Mouse (Mus musculus): ENCODE measurements around the gene Tmem203. TPM values are rescaled to one million over a fixed set of nuclear protein-coding genes. Genes with fewer than 3 reads are reported as not detected.

Tmem203 gene
- polyA plus RNA-seq, 1 experiment from 2014 or later = 14.7 TPM

- H3K27ac ChIP-seq = no peak overlapping the region
- H3K4me1 ChIP-seq (replicated peaks) = peaks cover 13% of the 10 kb centered on the region
These were observed 38.5 kb downstream of the Tmem203 start for GRCm38 (mm10) chr2:25293706-25294105.

GRCm38 (mm10) chr2:25297093-25297492 lies 41.9 kb downstream of the Tmem203 start:
- no peak overlapping the region for H3K27ac ChIP-seq
- WGBS (ENCODE audit: insufficient replicate concordance) = 56% methylated on average over 8 of the region's 8 CpGs
- no peak overlapping the region for H3K4me3 ChIP-seq (replicated peaks)
- no peaks in the 10 kb centered on the region for H3K36me3 ChIP-seq
- peaks cover 67% of the 10 kb centered on the region for H3K27me3 ChIP-seq
- ATAC-seq (ENCODE audit: low read depth) (no peak), DNase-seq (no peak)
- no peak overlapping the region for H3K9ac ChIP-seq
- H3K4me1 ChIP-seq (replicated peaks) = peaks cover 5% of the 10 kb centered on the region
- no peak overlapping the region for H3K4me2 ChIP-seq
- no peaks in the 10 kb centered on the region for H3K9me3 ChIP-seq (replicated peaks)

More at GRCm38 (mm10) chr2:25293706-25294105, 38.5 kb downstream of the Tmem203 start:
- Histone ChIP-seq H3K4me3 (replicated peaks) (no peak overlapping the region), H3K4me2 (no peak overlapping the region), H3K27me3 (peaks cover 97% of the 10 kb centered on the region), H3K9me3 (replicated peaks) (no peaks in the 10 kb centered on the region), H3K9ac (no peak overlapping the region), H3K36me3 (no peaks in the 10 kb centered on the region)
- ATAC-seq (ENCODE audit: low read depth) (no peak), DNase-seq (no peak)
- WGBS (ENCODE audit: insufficient replicate concordance) = 64% methylated on average over 9 of the region's 9 CpGs

- 65% methylated on average over 10 of the region's 10 CpGs for WGBS (ENCODE audit: insufficient replicate concordance)
- H3K9ac ChIP-seq = no peak overlapping the region
- H3K9me3 ChIP-seq (replicated peaks) = no peaks in the 10 kb centered on the region
- no peak overlapping the region for H3K27ac ChIP-seq
- no peak overlapping the region for H3K4me3 ChIP-seq (replicated peaks)
- peaks cover 62% of the 10 kb centered on the region for H3K27me3 ChIP-seq
- no peaks in the 10 kb centered on the region for H3K4me1 ChIP-seq (replicated peaks)
- DNase-seq (no peak), ATAC-seq (ENCODE audit: low read depth) (no peak)
- H3K4me2 ChIP-seq = no peak overlapping the region
- H3K36me3 ChIP-seq = no peaks in the 10 kb centered on the region
These were observed 42.8 kb downstream of the Tmem203 start for GRCm38 (mm10) chr2:25298046-25298445.

DNA sequence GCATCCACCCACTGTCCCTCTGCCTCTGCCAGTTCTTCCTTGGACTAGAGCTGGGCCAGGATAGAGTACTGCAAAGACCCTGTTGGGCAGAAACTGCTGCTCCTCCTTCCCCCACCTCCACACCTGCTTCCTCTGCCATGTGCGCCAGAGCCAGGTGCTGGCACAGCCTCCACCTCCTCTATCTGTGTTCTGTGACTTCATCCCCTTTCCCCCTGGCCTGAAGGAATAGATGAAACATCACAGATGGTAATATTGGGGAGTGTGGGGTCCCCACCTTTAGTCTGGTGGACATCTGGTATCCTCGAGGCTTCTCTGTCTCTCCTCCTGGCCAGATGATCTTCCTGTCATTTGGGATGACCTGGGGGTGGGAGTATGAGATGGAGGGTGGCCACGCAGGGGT lies 48.2 kb downstream of the Tmem203 start:
- peaks cover 64% of the 10 kb centered on the region for H3K27me3 ChIP-seq
- peaks cover 12% of the 10 kb centered on the region for H3K4me1 ChIP-seq (replicated peaks)
- DNase-seq (no peak), ATAC-seq (ENCODE audit: low read depth) (no peak)
- no peak overlapping the region for H3K27ac ChIP-seq
- no peaks in the 10 kb centered on the region for H3K9me3 ChIP-seq (replicated peaks)
- no peak overlapping the region for H3K4me2 ChIP-seq
- H3K9ac ChIP-seq = no peak overlapping the region
- no peak overlapping the region for H3K4me3 ChIP-seq (replicated peaks)
- no peaks in the 10 kb centered on the region for H3K36me3 ChIP-seq
- 42% methylated on average over 3 of the region's 3 CpGs for WGBS (ENCODE audit: insufficient replicate concordance)

GRCm38 (mm10) chr2:25303931-25304656 lies 48.9 kb downstream of the Tmem203 start:
- peaks cover 68% of the 10 kb centered on the region for H3K27me3 ChIP-seq
- H3K4me2 ChIP-seq = peak overlapping the region; percentile 68
- no peak overlapping the region for H3K9ac ChIP-seq
- no peak for ATAC-seq (ENCODE audit: low read depth)
- H3K36me3 ChIP-seq = no peaks in the 10 kb centered on the region
- H3K4me1 ChIP-seq (replicated peaks) = peaks cover 12% of the 10 kb centered on the region
- H3K4me3 ChIP-seq (replicated peaks) = no peak overlapping the region
- no peak for DNase-seq
- H3K9me3 ChIP-seq (replicated peaks) = no peaks in the 10 kb centered on the region
- 53% methylated on average over 7 of the region's 7 CpGs for WGBS (ENCODE audit: insufficient replicate concordance)
- no peak overlapping the region for H3K27ac ChIP-seq

GRCm38 (mm10) chr2:25304657-25305541 lies 49.7 kb downstream of the Tmem203 start:
- peak overlapping the region; percentile 48 for H3K4me3 ChIP-seq (replicated peaks)
- H3K9me3 ChIP-seq (replicated peaks) = no peaks in the 10 kb centered on the region
- peaks cover 77% of the 10 kb centered on the region for H3K27me3 ChIP-seq
- no peak overlapping the region; the same call in 1 of the 2 replicates for H3K9ac ChIP-seq
- peak overlapping the region; percentile 68 for H3K4me2 ChIP-seq
- H3K4me1 ChIP-seq (replicated peaks) = peaks cover 12% of the 10 kb centered on the region
- H3K36me3 ChIP-seq = no peaks in the 10 kb centered on the region
- WGBS (ENCODE audit: insufficient replicate concordance) = 2% methylated on average over 44 of the region's 45 CpGs
- DNase-seq (no peak), ATAC-seq (ENCODE audit: low read depth) (peak; percentile 29; the same call in 1 of the 2 replicates)
- no peak overlapping the region for H3K27ac ChIP-seq

Other genes starting within 250 kb of the Tmem203 start
- 8.0 and 10.2 TPM in 2 replicates for gene Nsmf, start 201.1 kb upstream of the Tmem203 start, polyA plus RNA-seq (2015; fragmentation: Nextera tagmentation; extraction: Ambion mirVana)
- 1.6 and 2.2 TPM in 2 replicates for gene Entpd8, start 175.1 kb upstream of the Tmem203 start, polyA plus RNA-seq (2015; fragmentation: Nextera tagmentation; extraction: Ambion mirVana)
- 1.1 and 1.6 TPM in 2 replicates for gene Noxa1, start 160.3 kb upstream of the Tmem203 start, polyA plus RNA-seq (2015; fragmentation: Nextera tagmentation; extraction: Ambion mirVana)
- 2.5 and 2.6 TPM in 2 replicates for gene Nrarp, start 74.7 kb upstream of the Tmem203 start, polyA plus RNA-seq (2015; fragmentation: Nextera tagmentation; extraction: Ambion mirVana)
- gene Tor4a, start 58.6 kb upstream of the Tmem203 start, polyA plus RNA-seq (2015; fragmentation: Nextera tagmentation; extraction: Ambion mirVana) = 5.5 and 6.0 TPM in 2 replicates
- gene Nelfb, start 44.0 kb upstream of the Tmem203 start, polyA plus RNA-seq (2015; fragmentation: Nextera tagmentation; extraction: Ambion mirVana) = 42.8 and 43.3 TPM in 2 replicates
- gene Stpg3, start 40.8 kb upstream of the Tmem203 start, polyA plus RNA-seq (2015; fragmentation: Nextera tagmentation; extraction: Ambion mirVana) = not detected in 2 replicates
- gene Fam166a, start 36.7 kb upstream of the Tmem203 start, polyA plus RNA-seq (2015; fragmentation: Nextera tagmentation; extraction: Ambion mirVana) = not detected in 2 replicates
- 835 and 850 TPM in 2 replicates for gene Tubb4b, start 30.7 kb upstream of the Tmem203 start, polyA plus RNA-seq (2015; fragmentation: Nextera tagmentation; extraction: Ambion mirVana)
- not detected in 2 replicates for gene Slc34a3, start 21.1 kb upstream of the Tmem203 start, polyA plus RNA-seq (2015; fragmentation: Nextera tagmentation; extraction: Ambion mirVana)
- not detected in 2 replicates for gene Rnf224, start 18.7 kb upstream of the Tmem203 start, polyA plus RNA-seq (2015; fragmentation: Nextera tagmentation; extraction: Ambion mirVana)
- gene Rnf208, start 13.2 kb upstream of the Tmem203 start, polyA plus RNA-seq (2015; fragmentation: Nextera tagmentation; extraction: Ambion mirVana) = 0.60 and 0.74 TPM in 2 replicates
- gene Cysrt1, start 13.0 kb upstream of the Tmem203 start, polyA plus RNA-seq (2015; fragmentation: Nextera tagmentation; extraction: Ambion mirVana) = not detected in 2 replicates
- 2.1 and 2.7 TPM in 2 replicates for gene AL732309.1, start 8.6 kb upstream of the Tmem203 start, polyA plus RNA-seq (2015; fragmentation: Nextera tagmentation; extraction: Ambion mirVana)
- gene Tprn, start 7.2 kb downstream of the Tmem203 start, polyA plus RNA-seq (2015; fragmentation: Nextera tagmentation; extraction: Ambion mirVana) = 5.6 and 6.1 TPM in 2 replicates
- 158 and 162 TPM in 2 replicates for gene Ssna1, start 17.0 kb downstream of the Tmem203 start, polyA plus RNA-seq (2015; fragmentation: Nextera tagmentation; extraction: Ambion mirVana)
- 50.5 and 51.0 TPM in 2 replicates for gene Anapc2, start 17.0 kb downstream of the Tmem203 start, polyA plus RNA-seq (2015; fragmentation: Nextera tagmentation; extraction: Ambion mirVana)
- gene Tmem210, start 32.7 kb downstream of the Tmem203 start, polyA plus RNA-seq (2015; fragmentation: Nextera tagmentation; extraction: Ambion mirVana) = not detected in 2 replicates
- not detected in 2 replicates for gene Lrrc26, start 34.5 kb downstream of the Tmem203 start, polyA plus RNA-seq (2015; fragmentation: Nextera tagmentation; extraction: Ambion mirVana)
- gene Grin1, start 63.7 kb downstream of the Tmem203 start, polyA plus RNA-seq (2015; fragmentation: Nextera tagmentation; extraction: Ambion mirVana) = 0.12 and 0.41 TPM in 2 replicates
- 18.8 and 27.1 TPM in 2 replicates for gene Man1b1, start 76.9 kb downstream of the Tmem203 start, polyA plus RNA-seq (2015; fragmentation: Nextera tagmentation; extraction: Ambion mirVana)
- gene Dpp7, start 100.9 kb downstream of the Tmem203 start, polyA plus RNA-seq (2015; fragmentation: Nextera tagmentation; extraction: Ambion mirVana) = 9.0 and 10.5 TPM in 2 replicates
- gene Uap1l1, start 110.2 kb downstream of the Tmem203 start, polyA plus RNA-seq (2015; fragmentation: Nextera tagmentation; extraction: Ambion mirVana) = 13.4 and 16.1 TPM in 2 replicates
- 30.0 and 30.6 TPM in 2 replicates for gene Sapcd2, start 116.9 kb downstream of the Tmem203 start, polyA plus RNA-seq (2015; fragmentation: Nextera tagmentation; extraction: Ambion mirVana)
- 0.40 and 0.41 TPM in 2 replicates for gene Entpd2, start 140.4 kb downstream of the Tmem203 start, polyA plus RNA-seq (2015; fragmentation: Nextera tagmentation; extraction: Ambion mirVana)
- 4.2 and 5.1 TPM in 2 replicates for gene Npdc1, start 143.9 kb downstream of the Tmem203 start, polyA plus RNA-seq (2015; fragmentation: Nextera tagmentation; extraction: Ambion mirVana)
- 0.56 and 0.97 TPM in 2 replicates for gene Fut7, start 167.8 kb downstream of the Tmem203 start, polyA plus RNA-seq (2015; fragmentation: Nextera tagmentation; extraction: Ambion mirVana)
- 1.4 and 1.6 TPM in 2 replicates for gene Abca2, start 173.3 kb downstream of the Tmem203 start, polyA plus RNA-seq (2015; fragmentation: Nextera tagmentation; extraction: Ambion mirVana)
- 0.21 and 0.25 TPM in 2 replicates for gene Clic3, start 201.4 kb downstream of the Tmem203 start, polyA plus RNA-seq (2015; fragmentation: Nextera tagmentation; extraction: Ambion mirVana)
- gene Paxx, start 205.7 kb downstream of the Tmem203 start, polyA plus RNA-seq (2015; fragmentation: Nextera tagmentation; extraction: Ambion mirVana) = 7.2 and 7.7 TPM in 2 replicates
- 0.38 TPM in 1 of 2 replicates, not detected in the other for gene Ptgds, start 214.6 kb downstream of the Tmem203 start, polyA plus RNA-seq (2015; fragmentation: Nextera tagmentation; extraction: Ambion mirVana)
- not detected in 2 replicates for gene Lcn12, start 238.5 kb downstream of the Tmem203 start, polyA plus RNA-seq (2015; fragmentation: Nextera tagmentation; extraction: Ambion mirVana)
- 27.9 and 31.1 TPM in 2 replicates for gene Fbxw5, start 245.3 kb downstream of the Tmem203 start, polyA plus RNA-seq (2015; fragmentation: Nextera tagmentation; extraction: Ambion mirVana)
- 25.8 and 26.8 TPM in 2 replicates for gene C8g, start 246.3 kb downstream of the Tmem203 start, polyA plus RNA-seq (2015; fragmentation: Nextera tagmentation; extraction: Ambion mirVana)

Measured in liver, embryonic 13.5 days (tissue).